ENCODE assay signal across 19 mouse cellular contexts in the genomic region with DNA sequence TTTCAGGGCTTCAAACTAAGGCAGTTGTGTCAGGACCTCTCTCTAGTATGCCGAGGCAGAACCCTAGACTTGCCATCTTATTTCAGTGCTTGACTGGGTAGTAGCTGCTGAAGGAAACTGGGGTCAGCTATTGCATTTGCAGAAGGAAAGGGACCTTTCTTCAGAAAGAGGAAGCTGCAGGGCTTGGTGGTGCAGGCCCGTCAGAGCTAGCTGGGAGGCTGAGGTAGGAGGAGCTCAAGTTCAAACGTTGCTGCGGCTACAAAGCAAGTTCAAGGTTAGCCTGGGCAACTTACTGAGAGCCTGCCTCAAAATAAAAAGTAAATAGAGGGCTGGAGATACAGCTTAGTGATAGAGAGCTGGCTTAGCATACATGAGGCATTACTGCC.
A peak's percentile ranks its signal among the peaks of the same experiment; 100 is the strongest.
DNase-seq lines count a peak whose midpoint lies in the region; ATAC-seq and TF ChIP-seq lines count a peak whose summit lies in the region.
"Had no signal": no experiment of that assay in that cellular context is flagged by ENCODE, and none has a peak within 500 bp of the region (broad histone marks: within the 10 kb centered on the region; RNA-seq: fewer than 3 reads in every experiment).

No protein-coding gene starts in this region.

- H3K4me3 ChIP-seq in forebrain, postnatal 0 days (ENCODE audit: low read depth, low read length), result no peak overlapping the region
- no peak overlapping the region for H3K4me3 ChIP-seq in forebrain, embryonic 16.5 days (replicated peaks; ENCODE audit: low read length)
- H3K4me3 ChIP-seq in hindbrain, embryonic 16.5 days (ENCODE audit: low read length), result no peak overlapping the region
- H3K4me3 ChIP-seq: hindbrain, embryonic 15.5 days; left cerebral cortex, adult 2 months; midbrain, embryonic 10.5 days had no signal

- H3K27ac ChIP-seq in forebrain, postnatal 0 days (ENCODE audit: low read depth, low read length), result 0 out of 2 replicates have a peak overlapping the region, but pooled peaks have one; percentile 15
- no peak overlapping the region for H3K27ac ChIP-seq in forebrain, embryonic 16.5 days (ENCODE audit: low read length)
- H3K27ac ChIP-seq in hindbrain, embryonic 16.5 days (ENCODE audit: low read depth, low read length), result no peak overlapping the region
- H3K27ac ChIP-seq: hindbrain, embryonic 15.5 days; left cerebral cortex, adult 2 months; liver, embryonic 14.5 days; midbrain, embryonic 10.5 days had no signal

- no peak for DNase-seq in forebrain, postnatal 0 days
- DNase-seq in spleen, postnatal 36 days (ENCODE audit: low spot score in 2 of 2), result peak; percentile 23 to 52
- no peak for DNase-seq in spleen, adult 12 weeks (ENCODE audit: low spot score)
- DNase-seq in frontal cortex, postnatal 36 days (ENCODE audit: low spot score in 2 of 2), result no peak
- DNase-seq in adrenal gland, postnatal 14 days, result no peak
- DNase-seq: adrenal gland, postnatal 25 days; cerebellum, adult 8-10 months; gastrocnemius, postnatal 36 days; heart, postnatal 14 days; kidney, adult 11 months; kidney, postnatal 10 days had no signal

- WGBS in forebrain, postnatal 0 days, result 88% methylated on average over 4 of the region's 4 CpGs
- WGBS in forebrain, embryonic 16.5 days, result 89% methylated on average over 4 of the region's 4 CpGs
- WGBS in hindbrain, embryonic 16.5 days, result 86% methylated on average over 4 of the region's 4 CpGs

- TF ChIP-seq CTCF in forebrain, postnatal 0 days (IDR thresholded peaks at IDR 0.05; ENCODE audit: low read depth), result no peak

- H3K27me3 ChIP-seq in forebrain, postnatal 0 days (ENCODE audit: insufficient read depth, low read length), result no peaks in the 10 kb centered on the region
- H3K27me3 ChIP-seq in forebrain, embryonic 16.5 days (replicated peaks; ENCODE audit: control insufficient read depth, insufficient read depth, low read length), result no peaks in the 10 kb centered on the region
- no peaks in the 10 kb centered on the region for H3K27me3 ChIP-seq in hindbrain, embryonic 16.5 days (replicated peaks; ENCODE audit: control insufficient read depth, insufficient read depth, low read length)
- H3K27me3 ChIP-seq: hindbrain, embryonic 15.5 days had no signal

- H3K9me3 ChIP-seq in forebrain, postnatal 0 days (ENCODE audit: low read length), result no peaks in the 10 kb centered on the region
- H3K9me3 ChIP-seq in forebrain, embryonic 16.5 days (ENCODE audit: control insufficient read depth, low read length), result no peaks in the 10 kb centered on the region
- H3K9me3 ChIP-seq in hindbrain, embryonic 16.5 days (ENCODE audit: control insufficient read depth, low read length), result no peaks in the 10 kb centered on the region
- H3K9me3 ChIP-seq: hindbrain, embryonic 15.5 days; midbrain, embryonic 10.5 days had no signal

- H3K4me1 ChIP-seq in forebrain, postnatal 0 days (ENCODE audit: insufficient read depth), result no peaks in the 10 kb centered on the region
- peaks cover 13% of the 10 kb centered on the region for H3K4me1 ChIP-seq in forebrain, embryonic 16.5 days (replicated peaks; ENCODE audit: control insufficient read depth, insufficient read depth, low read length)
- H3K4me1 ChIP-seq in hindbrain, embryonic 16.5 days (ENCODE audit: control insufficient read depth, insufficient read depth, low read depth, low read length), result no peaks in the 10 kb centered on the region
- H3K4me1 ChIP-seq: hindbrain, embryonic 15.5 days; midbrain, embryonic 10.5 days had no signal

- ATAC-seq in forebrain, postnatal 0 days, result no peak
- no peak for ATAC-seq in forebrain, embryonic 16.5 days
- peak; percentile 94 for ATAC-seq in megakaryocyte, adult 5-6 weeks (ENCODE audit: poor library complexity, severe bottlenecking)
- no peak for ATAC-seq in hindbrain, embryonic 16.5 days

- no peaks in the 10 kb centered on the region for H3K36me3 ChIP-seq in forebrain, postnatal 0 days (ENCODE audit: insufficient read depth)
- H3K36me3 ChIP-seq in forebrain, embryonic 16.5 days (ENCODE audit: control insufficient read depth, insufficient read depth), result no peaks in the 10 kb centered on the region
- no peaks in the 10 kb centered on the region for H3K36me3 ChIP-seq in hindbrain, embryonic 16.5 days (ENCODE audit: control insufficient read depth, insufficient read depth, low read length)
- H3K36me3 ChIP-seq: hindbrain, embryonic 15.5 days had no signal

- H3K9ac ChIP-seq in forebrain, postnatal 0 days, result no peak overlapping the region
- no peak overlapping the region for H3K9ac ChIP-seq in forebrain, embryonic 16.5 days (replicated peaks; ENCODE audit: low read depth, low read length)
- no peak overlapping the region for H3K9ac ChIP-seq in hindbrain, embryonic 16.5 days (ENCODE audit: low read depth, low read length)
- H3K9ac ChIP-seq: hindbrain, embryonic 15.5 days; liver, embryonic 14.5 days had no signal

- no peak overlapping the region for H3K4me2 ChIP-seq in forebrain, postnatal 0 days (ENCODE audit: low read depth)
- no peak overlapping the region for H3K4me2 ChIP-seq in forebrain, embryonic 16.5 days (ENCODE audit: low read length)
- H3K4me2 ChIP-seq in hindbrain, embryonic 16.5 days (ENCODE audit: low read length), result no peak overlapping the region
- H3K4me2 ChIP-seq: heart, embryonic 11.5 days; hindbrain, embryonic 15.5 days had no signal

Comparison
In these comparisons a context has a peak if more than half of its experiments do, and no peak if none do; other contexts are left out.
1. DNase-seq: peak in spleen, postnatal 36 days (2 of 2); none in forebrain, postnatal 0 days (single experiment), spleen, adult 12 weeks (single experiment), frontal cortex, postnatal 36 days (0 of 2) and adrenal gland, postnatal 14 days (single experiment).